Mouse (Mus musculus) liver, postnatal 0 days (tissue): ENCODE measurements around the gene S100a9. TPM values are rescaled to one million over a fixed set of nuclear protein-coding genes. Genes with fewer than 3 reads are reported as not detected.

Experiments used
- ATAC-seq: fragments of 200-750 bp; cut with Nextera tagmentation; 2 replicates; pipeline ENCODE4 v1.8.0; 2017; ENCODE audit warnings: mild to moderate bottlenecking, moderate library complexity
- DNase-seq: peaks from one replicate; pipeline ENCODE4 v3.0.0-alpha.2; 2016
- H3K27ac ChIP-seq: fragments of 300-500 bp; sonication (generic); 2 replicates; pipeline ENCODE4 v1.5.1; 2014; ENCODE audit warnings: antibody characterized with exemption, moderate library complexity, mild to moderate bottlenecking, low read depth
- H3K27me3 ChIP-seq: fragments of 300-500 bp; sonication (generic); 2 replicates; pipeline ENCODE4 v1.6.1; 2014; ENCODE audit warnings: low read length, control low read depth, mixed read lengths; ENCODE audit not compliant: insufficient read depth
- H3K36me3 ChIP-seq: fragments of 300-500 bp; sonication (generic); replicated peaks from 2 replicates; pipeline ENCODE4 v1.6.1; 2014; ENCODE audit warnings: mild to moderate bottlenecking, control low read depth, low read length, moderate library complexity, mixed read lengths; ENCODE audit not compliant: insufficient read depth
- H3K4me1 ChIP-seq: fragments of 300-500 bp; sonication (generic); 2 replicates; pipeline ENCODE4 v1.6.1; 2014; ENCODE audit warnings: antibody characterized with exemption, mild to moderate bottlenecking, control low read depth; ENCODE audit not compliant: insufficient read depth
- H3K4me2 ChIP-seq: fragments of 300-500 bp; sonication (generic); 2 replicates; pipeline ENCODE4 v1.6.1; 2014; ENCODE audit warnings: low read depth, mild to moderate bottlenecking, low read length, moderate library complexity, mixed read lengths
- H3K4me3 ChIP-seq: fragments of 300-500 bp; sonication (generic); 2 replicates; pipeline ENCODE4 v1.5.1; 2014; ENCODE audit warnings: low read depth, low read length
- H3K9ac ChIP-seq: fragments of 300-500 bp; sonication (generic); replicated peaks from 2 replicates; pipeline ENCODE4 v1.6.1; 2014; ENCODE audit warnings: mild to moderate bottlenecking, moderate library complexity
- H3K9me3 ChIP-seq: fragments of 300-500 bp; sonication (generic); 2 replicates; pipeline ENCODE4 v1.6.1; 2016; ENCODE audit warnings: mild to moderate bottlenecking, control low read depth, low read length, mixed read lengths
- CTCF ChIP-seq: sonication (generic); IDR thresholded peaks from 2 replicates; pipeline ENCODE4 v1.5.1; 2016; ENCODE audit warnings: antibody characterized with exemption, low read depth
- EP300 ChIP-seq: IDR thresholded peaks from 2 replicates; pipeline ENCODE4 v1.6.1; 2016; ENCODE audit warnings: antibody characterized with exemption, low read depth, mild to moderate bottlenecking
- WGBS: fragments of 180-500 bp; shearing (Covaris S2); extraction: QIAGEN DNeasy Blood & Tissue Kit; methylation state at CpG from one replicate; pipeline ENCODE4 v1.1.7; 2014; ENCODE audit not compliant: insufficient replicate concordance; 5-methylcytosine and 5-hydroxymethylcytosine counted together
- polyA plus RNA-seq: library from polyadenylated mRNA; unstranded; fragments of >200 nt; fragmentation: Nextera tagmentation; extraction: Ambion mirVana; gene quantifications from 2 replicates; pipeline ENCODE4 v1.2.1, GENCODE M21; 2015

Gene S100a9
- polyA plus RNA-seq, 1 experiment from 2014 or later: 2,494 TPM

- H3K27me3 ChIP-seq: no peaks in the 10 kb centered on the region
- DNase-seq (no peak), ATAC-seq (no peak)
- 56% methylated on average over 2 of the region's 2 CpGs for WGBS
- no peak overlapping the region for H3K4me3 ChIP-seq
- TF ChIP-seq EP300 (peak; percentile 59; the same call in 1 of the 2 replicates), CTCF (no peak)
- H3K4me1 ChIP-seq: no peaks in the 10 kb centered on the region
- H3K36me3 ChIP-seq: no peaks in the 10 kb centered on the region
- peak overlapping the region; percentile 15; the same call in 1 of the 2 replicates for H3K4me2 ChIP-seq
- peak overlapping the region; percentile 51; the same call in 1 of the 2 replicates for H3K27ac ChIP-seq
- H3K9ac ChIP-seq: no peak overlapping the region
- H3K9me3 ChIP-seq: no peaks in the 10 kb centered on the region
These were observed 8.7 kb downstream of the S100a9 start for GRCm38 (mm10) chr3:90686835-90687234.

- Histone ChIP-seq H3K4me1 (no peaks in the 10 kb centered on the region), H3K9ac (no peak overlapping the region), H3K4me2 (no peak overlapping the region), H3K36me3 (no peaks in the 10 kb centered on the region), H3K4me3 (no peak overlapping the region), H3K27me3 (no peaks in the 10 kb centered on the region), H3K9me3 (no peaks in the 10 kb centered on the region), H3K27ac (no peak overlapping the region)
- 77% methylated on average over 3 of the region's 3 CpGs for WGBS
- ATAC-seq (no peak), DNase-seq (no peak)
- no peak for TF ChIP-seq CTCF
- no peak for TF ChIP-seq EP300
These were observed 11.6 kb downstream of the S100a9 start for GRCm38 (mm10) chr3:90683929-90684328.

- WGBS: 20% methylated on average over 3 of the region's 3 CpGs
- TF ChIP-seq CTCF (no peak), EP300 (peak; percentile 33; the same call in 1 of the 2 replicates)
- ATAC-seq (no peak), DNase-seq (no peak)
- no peaks in the 10 kb centered on the region for H3K9me3 ChIP-seq
- H3K27me3 ChIP-seq: no peaks in the 10 kb centered on the region
- H3K4me2 ChIP-seq: no peak overlapping the region
- no peak overlapping the region for H3K27ac ChIP-seq
- no peak overlapping the region for H3K9ac ChIP-seq
- no peaks in the 10 kb centered on the region for H3K4me1 ChIP-seq
- no peak overlapping the region for H3K4me3 ChIP-seq
- H3K36me3 ChIP-seq: no peaks in the 10 kb centered on the region
These were observed 16.9 kb downstream of the S100a9 start for GRCm38 (mm10) chr3:90678656-90679055.

GRCm38 (mm10) chr3:90668846-90669245, 26.7 kb downstream of the S100a9 start, which contains the start of gene S100a8:
Gene S100a8, plus strand, starts transcription at chr3:90668978.
- ATAC-seq: peak; percentile 45
- no peaks in the 10 kb centered on the region for H3K36me3 ChIP-seq
- H3K4me2 ChIP-seq: peak within 1 kb of the TSS; percentile 7; the same call in 1 of the 2 replicates
- peak within 1 kb of the TSS; percentile 69 for H3K27ac ChIP-seq
- H3K27me3 ChIP-seq: no peaks in the 10 kb centered on the region
- peak within 1 kb of the TSS; percentile 50 for H3K9ac ChIP-seq
- TF ChIP-seq CTCF (no peak), EP300 (peak; percentile 50; the same call in 1 of the 2 replicates)
- DNase-seq: peak; percentile 71
- 49% methylated on average over 8 of the region's 8 CpGs for WGBS
- H3K9me3 ChIP-seq: no peaks in the 10 kb centered on the region
- peak within 1 kb of the TSS; percentile 38 for H3K4me3 ChIP-seq
- no peaks in the 10 kb centered on the region for H3K4me1 ChIP-seq

DNA sequence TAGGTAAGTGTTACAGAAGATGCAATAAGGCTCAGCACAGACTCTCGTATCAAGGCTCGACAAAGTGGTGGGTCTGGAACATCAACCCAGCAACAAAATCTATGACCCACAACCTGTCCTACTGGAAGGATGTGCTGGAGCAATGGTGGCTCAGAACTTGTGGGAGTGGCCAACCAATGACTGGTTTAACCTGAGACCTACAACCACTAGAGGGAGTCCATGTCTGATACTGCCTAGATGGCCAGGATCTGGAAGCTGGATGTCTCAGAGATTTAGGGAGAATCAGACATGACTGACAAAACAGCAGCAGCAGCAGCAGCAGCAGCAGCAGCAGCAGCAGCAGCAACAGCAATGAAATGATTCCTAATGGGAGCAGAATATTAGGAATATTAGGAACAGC, 31.3 kb downstream of the S100a9 start:
- ATAC-seq: no peak
- DNase-seq: no peak
- TF ChIP-seq EP300: no peak
- TF ChIP-seq CTCF: peak; percentile 60

GRCm38 (mm10) chr3:90659364-90660044, 36.0 kb downstream of the S100a9 start:
- ATAC-seq: peak; percentile 43
- no peaks in the 10 kb centered on the region for H3K36me3 ChIP-seq
- H3K9ac ChIP-seq: no peak overlapping the region
- no peaks in the 10 kb centered on the region for H3K9me3 ChIP-seq
- TF ChIP-seq CTCF: no peak
- TF ChIP-seq EP300: peak; percentile 71; the same call in 1 of the 2 replicates
- H3K27ac ChIP-seq: peak overlapping the region; percentile 57
- DNase-seq: peak; percentile 38
- no peak overlapping the region for H3K4me3 ChIP-seq
- peak overlapping the region; percentile 5 for H3K4me2 ChIP-seq
- no peaks in the 10 kb centered on the region for H3K4me1 ChIP-seq
- no peaks in the 10 kb centered on the region for H3K27me3 ChIP-seq

More for the DNA sequence above, 31.3 kb downstream of the S100a9 start:
- H3K9me3 ChIP-seq: no peaks in the 10 kb centered on the region
- H3K4me3 ChIP-seq: no peak overlapping the region
- H3K27me3 ChIP-seq: no peaks in the 10 kb centered on the region
- H3K36me3 ChIP-seq: no peaks in the 10 kb centered on the region
- no peak overlapping the region for H3K9ac ChIP-seq
- 55% methylated on average over 2 of the region's 2 CpGs for WGBS
- H3K27ac ChIP-seq: no peak overlapping the region
- no peaks in the 10 kb centered on the region for H3K4me1 ChIP-seq
- no peak overlapping the region for H3K4me2 ChIP-seq
